Mouse (Mus musculus) megakaryocyte, embryonic 14.5 days (primary cell): Measurements from ENCODE around the gene March2.

ENCODE experiments used
- FLI1 ChIP-seq: IDR thresholded peaks from 2 replicates; pipeline ENCODE4 v1.6.1; 2012; ENCODE audit warnings: low read length, inconsistent platforms, mixed read lengths
- GATA1 ChIP-seq: IDR thresholded peaks from 3 replicates; pipeline ENCODE4 v1.6.1; 2012; ENCODE audit warnings: mixed read lengths, low read length, inconsistent platforms, borderline replicate concordance

GRCm38 (mm10) chr17:33744686-33745384 is 26.4 kb upstream of the March2 start:
- TF ChIP-seq GATA1 = no peak
- TF ChIP-seq FLI1 = no peak
